Mouse (Mus musculus) forelimb bud, embryonic 11.5 days (tissue): ENCODE measurements around the gene Auts2.

Source experiments
- DNase-seq: peaks from one replicate; pipeline ENCODE4 v3.0.0-alpha.2; 2012; ENCODE audit warnings: low read depth, low spot score

Auts2 gene

GRCm38 (mm10) chr5:131459951-131460350 is 1083.2 kb downstream of the Auts2 start:
- no peak for DNase-seq

- DNase-seq: peak; percentile 12
These were observed 1083.6 kb downstream of the Auts2 start for GRCm38 (mm10) chr5:131459549-131459948.

- DNase-seq: no peak
These were observed 1084.4 kb downstream of the Auts2 start for GRCm38 (mm10) chr5:131458700-131459099.

- no peak for DNase-seq
These were observed 1085.1 kb downstream of the Auts2 start for GRCm38 (mm10) chr5:131457999-131458398.

GRCm38 (mm10) chr5:131449181-131449868 is 1093.8 kb downstream of the Auts2 start:
- DNase-seq: no peak

- DNase-seq: no peak
These were observed 1107.8 kb downstream of the Auts2 start for GRCm38 (mm10) chr5:131435239-131435876.

GRCm38 (mm10) chr5:131433291-131433690 is 1109.9 kb downstream of the Auts2 start:
- DNase-seq: no peak

- peak; percentile 51 for DNase-seq
These were observed 1111.2 kb downstream of the Auts2 start for GRCm38 (mm10) chr5:131431896-131432295.

GRCm38 (mm10) chr5:131430109-131430508 is 1113.0 kb downstream of the Auts2 start:
- DNase-seq: peak; percentile 78

GRCm38 (mm10) chr5:131429563-131429962 is 1113.6 kb downstream of the Auts2 start:
- no peak for DNase-seq

- DNase-seq: peak; percentile 71
These were observed 1115.3 kb downstream of the Auts2 start for GRCm38 (mm10) chr5:131427734-131428413.

GRCm38 (mm10) chr5:131422737-131423136 is 1120.4 kb downstream of the Auts2 start:
- DNase-seq: no peak

GRCm38 (mm10) chr5:131420406-131420805 is 1122.7 kb downstream of the Auts2 start:
- DNase-seq: no peak

GRCm38 (mm10) chr5:131415902-131416545 is 1127.1 kb downstream of the Auts2 start:
- DNase-seq: no peak

- no peak for DNase-seq
These were observed 1144.9 kb downstream of the Auts2 start for GRCm38 (mm10) chr5:131398250-131398649.

GRCm38 (mm10) chr5:131395756-131396155 is 1147.4 kb downstream of the Auts2 start:
- no peak for DNase-seq
